Mouse (Mus musculus) myocyte (in vitro differentiated cells): ENCODE measurements at regions not wholly inside any gene's neighbourhood (a gene's known extent, or its start where the extent isn't known, plus 50 kb on each side); places are given as distances from the start of the nearest gene placed in this dataset.

Source experiments
- MAX ChIP-seq: IDR thresholded peaks from one replicate; pipeline ENCODE4 v1.6.1; 2011; ENCODE audit warnings: low read depth, mild to moderate bottlenecking, control low read depth
- POLR2A ChIP-seq: IDR thresholded peaks from one replicate; pipeline ENCODE4 v1.6.1; 2011; ENCODE audit warnings: low read depth, mild to moderate bottlenecking, control low read depth, moderate library complexity; ENCODE audit not compliant: insufficient read length
- POLR2AphosphoS2 ChIP-seq: IDR thresholded peaks from one replicate; pipeline ENCODE4 v1.6.1; 2011; ENCODE audit warnings: low read depth, control low read depth; ENCODE audit not compliant: insufficient read length

- TF ChIP-seq POLR2A (no peak), POLR2AphosphoS2 (no peak), MAX (no peak)
These were observed 418.0 kb upstream of the 9430069I07Rik start for GRCm38 (mm10) chr15:34775714-34776113.
